Mouse (Mus musculus) right cerebral cortex, adult 18-20 months (tissue): Measurements from ENCODE around the gene Cep131.

Experiments
- DNase-seq: peaks from one replicate; pipeline ENCODE4 v3.0.0; 2022; ENCODE audit warnings: mixed read lengths

The Cep131 gene

DNA sequence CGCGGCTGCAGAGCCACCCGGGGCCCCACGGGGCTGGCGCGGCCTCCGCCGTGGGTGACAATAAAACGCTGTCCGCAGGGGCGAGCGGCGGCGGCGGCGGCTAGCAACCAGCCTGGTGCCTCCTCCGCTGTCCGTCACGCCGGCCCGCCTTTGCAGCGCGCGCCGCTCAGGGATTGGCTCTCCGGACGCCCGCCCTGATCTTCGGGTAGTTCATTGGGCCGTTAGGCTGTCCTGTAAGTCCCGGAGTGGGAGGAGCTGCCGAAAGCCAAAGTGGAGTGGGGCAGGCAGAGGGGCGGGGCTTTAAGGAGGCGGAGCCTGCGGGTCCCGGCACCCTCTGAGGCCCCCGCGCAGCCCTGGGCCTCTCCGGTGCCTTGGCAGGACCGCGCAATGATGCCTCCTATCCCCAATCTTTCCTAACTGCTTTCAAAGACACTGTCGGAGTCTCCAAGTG is at the start of gene Cep131:
Cep131 (minus strand) TSS at position 126 of the 451 bp plus-strand sequence.
- DNase-seq = peak; percentile 99

DNA sequence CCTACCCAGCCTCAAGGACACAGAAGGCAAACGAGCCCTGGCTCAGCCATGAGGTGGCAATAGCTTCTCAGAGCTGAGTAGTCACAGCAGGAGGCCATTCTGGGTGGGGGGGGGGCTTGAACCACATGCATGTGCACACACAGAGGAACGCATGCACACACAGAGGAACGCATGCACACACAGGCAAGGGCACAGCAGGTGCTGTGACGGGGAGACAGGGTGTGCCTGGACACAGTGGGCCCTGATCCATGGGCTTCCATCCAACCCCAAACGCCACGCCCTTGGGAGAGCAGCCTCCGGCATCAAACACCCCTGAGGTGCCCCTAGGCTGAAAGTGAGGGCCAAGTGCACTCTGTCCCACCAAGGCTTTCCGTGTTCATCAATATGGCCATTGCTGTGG is 49.6 kb upstream of the Cep131 start:
- DNase-seq = no peak

DNA sequence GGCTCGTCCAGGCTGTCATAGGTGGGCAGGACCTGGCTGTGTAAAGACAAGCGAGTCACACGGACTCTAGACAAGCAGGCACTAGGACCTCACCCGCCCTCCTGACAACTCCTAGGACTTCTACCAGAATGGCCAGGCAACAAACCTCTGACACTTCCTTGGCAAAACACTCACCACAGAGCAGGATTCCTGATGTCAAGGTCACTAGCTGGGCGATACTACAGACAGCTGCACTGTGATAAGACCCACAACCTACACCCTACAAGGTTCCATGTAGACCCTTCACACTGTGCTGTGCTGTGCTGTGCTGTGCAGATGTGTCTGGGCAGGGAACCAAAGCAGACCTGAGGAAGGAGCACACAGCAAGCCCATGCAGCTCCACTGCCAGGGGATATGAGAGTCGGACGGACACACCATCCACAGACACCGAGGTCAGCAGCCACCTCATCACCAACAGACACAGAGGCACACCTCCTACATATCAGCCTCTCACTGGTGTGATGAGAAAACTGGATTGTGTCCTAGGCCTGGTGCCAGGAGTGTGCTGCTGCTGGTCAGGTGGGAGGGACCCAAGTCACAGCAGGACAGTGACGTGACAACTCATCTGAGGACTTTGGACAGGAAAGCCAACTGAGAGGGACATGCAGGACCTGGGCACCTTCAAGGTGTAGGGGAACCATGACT is 48.4 kb upstream of the Cep131 start:
- DNase-seq = no peak

DNA sequence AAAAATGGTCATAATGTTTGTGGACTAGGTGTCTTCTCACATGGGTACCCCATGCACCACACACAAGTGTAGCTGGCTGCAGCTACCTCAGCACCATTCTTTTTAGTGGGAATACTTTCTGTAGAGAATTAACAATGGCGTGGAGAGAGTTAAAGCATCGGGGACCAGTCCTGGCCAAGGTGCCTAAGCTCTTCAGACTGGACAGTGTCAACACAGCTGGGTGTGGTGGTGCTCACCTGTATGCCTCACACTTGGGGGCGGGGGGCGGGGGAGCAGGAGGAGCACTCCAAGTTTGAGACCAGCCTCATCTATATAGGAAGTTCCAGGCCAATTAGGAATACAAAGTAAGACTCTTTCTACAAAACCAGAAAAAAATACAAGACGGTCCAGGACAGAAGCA is 47.5 kb upstream of the Cep131 start:
- no peak for DNase-seq

DNA sequence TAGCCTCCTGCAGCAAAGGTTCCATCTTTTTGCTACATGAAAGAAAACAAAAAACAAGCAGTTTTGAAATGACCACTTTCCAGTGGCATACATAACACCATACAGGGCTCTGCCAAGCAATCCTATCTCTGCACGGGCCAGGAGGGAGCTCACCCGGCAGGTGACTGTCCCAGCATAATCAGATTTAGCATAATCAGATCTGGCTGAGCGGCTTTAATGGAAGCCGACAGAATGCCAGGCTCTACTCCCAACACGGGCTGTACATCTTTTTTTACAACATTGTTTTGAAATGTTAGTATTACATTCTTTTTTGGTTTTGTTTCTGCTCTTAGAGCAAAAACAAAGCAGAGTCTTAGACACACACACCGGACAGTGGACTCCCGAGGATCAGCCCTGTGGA is 42.7 kb upstream of the Cep131 start:
- no peak for DNase-seq

DNA sequence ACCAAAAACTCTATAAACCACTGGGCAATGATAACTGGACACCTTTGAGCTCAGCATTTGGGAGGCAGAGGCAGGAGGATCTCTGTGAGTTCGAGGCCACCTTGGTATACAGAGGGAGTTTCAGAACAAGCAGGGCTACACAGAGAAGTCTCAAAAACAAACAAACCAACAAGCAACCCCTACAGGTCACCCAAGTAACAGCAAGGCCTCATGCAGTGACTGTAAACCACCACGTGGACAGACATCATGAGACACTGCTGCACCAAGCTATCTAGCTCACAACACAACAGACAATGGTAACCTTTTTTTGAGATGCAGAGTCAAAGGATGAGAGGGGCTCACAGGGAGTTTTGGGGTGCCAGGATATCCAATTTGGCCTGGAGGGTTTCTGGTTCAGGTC is 40.2 kb upstream of the Cep131 start:
- no peak for DNase-seq

DNA sequence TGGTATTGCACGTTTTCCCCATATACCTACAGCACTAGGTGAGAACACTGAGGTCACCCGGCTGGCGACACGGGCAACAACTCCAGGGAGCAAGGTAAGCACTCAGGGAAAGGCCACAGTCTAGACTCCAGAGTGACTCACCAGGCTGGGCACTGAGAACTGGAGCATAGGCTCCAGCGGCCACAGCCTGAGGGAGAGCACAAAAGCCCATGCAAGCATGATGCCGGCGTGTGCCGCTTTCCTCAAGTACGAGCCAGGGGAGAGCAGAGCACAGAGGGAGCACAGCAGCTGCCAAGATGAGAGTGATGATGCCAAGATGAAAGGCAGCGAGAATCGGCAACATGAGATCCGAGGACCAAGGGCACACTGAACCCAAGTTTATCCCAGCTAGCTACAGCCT is 35.5 kb upstream of the Cep131 start:
- no peak for DNase-seq

DNA sequence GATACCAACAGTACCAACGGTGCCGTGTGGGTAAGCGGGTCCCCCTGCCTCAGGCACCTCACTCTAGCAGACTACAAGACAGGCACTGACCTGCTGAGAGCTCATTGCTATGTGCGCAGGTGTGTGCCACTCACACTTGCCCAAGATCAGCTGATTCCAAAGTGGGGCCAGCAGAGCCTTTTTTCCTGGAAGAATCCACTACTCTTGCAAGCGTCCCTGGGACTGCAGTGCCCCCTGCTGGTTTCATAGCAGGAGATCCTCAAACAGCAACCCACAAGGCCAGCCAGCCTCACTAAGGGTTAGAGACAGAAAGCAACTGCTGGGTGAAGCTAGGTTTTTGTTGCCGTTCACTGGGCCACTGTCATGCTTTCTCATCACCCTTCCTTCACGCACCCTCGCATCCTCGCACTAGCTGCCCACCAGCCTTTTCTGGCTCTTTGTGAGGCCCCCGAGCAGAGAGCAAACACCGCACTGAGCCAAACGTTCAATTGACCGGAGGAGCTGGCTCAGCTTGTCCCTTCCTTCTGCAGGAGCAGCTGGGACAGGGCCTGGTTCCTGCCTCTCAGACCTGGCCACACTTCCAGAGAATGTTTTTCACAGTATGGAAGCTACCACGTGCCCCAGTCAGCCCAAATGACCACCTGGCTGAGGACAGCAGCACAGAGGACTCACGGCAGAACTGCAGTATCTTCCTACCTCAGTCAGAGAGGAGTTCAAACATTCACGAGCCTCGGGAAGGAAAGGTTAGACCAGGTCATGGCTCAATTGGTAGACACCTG is 34.2 kb upstream of the Cep131 start:
- DNase-seq = peak; percentile 82

DNA sequence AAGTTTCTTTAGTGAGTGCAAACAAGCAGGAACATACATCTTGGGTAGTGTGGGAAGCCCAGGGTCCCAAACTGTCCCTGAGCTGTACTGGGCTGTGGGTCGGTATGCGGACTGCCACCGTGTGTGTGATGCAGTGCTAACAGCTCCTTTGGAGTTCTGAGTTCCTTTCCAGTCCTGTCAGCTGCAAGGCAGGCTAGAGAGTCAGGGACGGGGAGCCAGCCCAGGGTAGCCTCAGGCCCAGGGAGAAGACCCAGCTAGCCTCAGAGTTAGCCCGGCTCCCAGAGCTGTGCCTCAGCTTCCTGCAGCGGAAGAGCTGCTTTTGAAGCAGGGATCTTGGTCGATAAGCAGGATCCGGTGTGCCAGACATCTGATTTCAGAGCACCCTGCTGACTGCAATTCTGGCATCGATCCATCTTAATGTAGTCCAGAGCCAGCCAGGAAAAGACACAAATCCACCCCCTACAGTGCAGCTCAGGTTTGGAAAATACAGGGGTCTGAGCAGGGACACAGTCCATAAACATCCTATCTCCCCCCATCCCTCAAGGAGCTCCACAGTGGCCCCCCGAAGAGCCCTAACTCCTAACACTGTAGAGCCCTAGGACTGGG is 33.4 kb upstream of the Cep131 start:
- DNase-seq = no peak

DNA sequence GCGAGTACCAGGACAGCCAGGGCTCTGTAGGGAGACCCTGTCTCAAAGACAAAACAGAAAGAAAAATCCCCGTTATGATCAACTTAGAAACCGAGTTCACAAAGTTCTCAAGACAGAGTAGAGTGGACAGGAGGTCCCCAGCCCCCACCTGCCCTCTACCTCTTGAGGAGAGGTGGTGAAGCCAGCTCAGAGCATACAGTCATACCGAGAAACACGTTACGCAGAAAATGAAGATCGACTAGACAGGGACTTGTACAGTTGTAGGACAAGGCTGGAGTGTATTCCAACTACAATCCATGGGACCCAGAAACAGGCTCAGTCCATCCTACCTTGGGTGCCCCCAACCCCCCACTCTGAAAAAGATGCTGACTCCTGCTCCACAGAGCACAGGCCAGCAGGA is 32.5 kb upstream of the Cep131 start:
- DNase-seq = no peak

DNA sequence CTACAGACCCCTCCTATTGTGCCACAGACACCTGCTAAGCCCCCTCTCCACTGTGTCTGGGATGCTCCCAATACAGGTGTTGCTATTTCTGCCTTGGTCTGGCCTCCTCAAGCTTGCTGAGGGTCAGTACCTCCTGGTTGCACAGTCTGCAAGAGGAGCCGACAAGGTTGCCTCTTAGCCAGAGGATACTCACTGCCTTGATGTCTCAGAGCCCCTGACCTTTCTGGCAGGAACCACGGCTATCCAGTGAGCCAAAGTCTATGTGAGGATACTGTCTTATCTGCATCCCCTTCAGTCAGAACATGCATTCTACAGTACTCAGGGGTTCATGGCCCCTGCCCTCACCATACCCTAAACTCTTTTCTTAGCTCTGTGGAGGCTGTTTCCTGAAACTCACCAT is 31.0 kb upstream of the Cep131 start:
- DNase-seq = no peak

DNA sequence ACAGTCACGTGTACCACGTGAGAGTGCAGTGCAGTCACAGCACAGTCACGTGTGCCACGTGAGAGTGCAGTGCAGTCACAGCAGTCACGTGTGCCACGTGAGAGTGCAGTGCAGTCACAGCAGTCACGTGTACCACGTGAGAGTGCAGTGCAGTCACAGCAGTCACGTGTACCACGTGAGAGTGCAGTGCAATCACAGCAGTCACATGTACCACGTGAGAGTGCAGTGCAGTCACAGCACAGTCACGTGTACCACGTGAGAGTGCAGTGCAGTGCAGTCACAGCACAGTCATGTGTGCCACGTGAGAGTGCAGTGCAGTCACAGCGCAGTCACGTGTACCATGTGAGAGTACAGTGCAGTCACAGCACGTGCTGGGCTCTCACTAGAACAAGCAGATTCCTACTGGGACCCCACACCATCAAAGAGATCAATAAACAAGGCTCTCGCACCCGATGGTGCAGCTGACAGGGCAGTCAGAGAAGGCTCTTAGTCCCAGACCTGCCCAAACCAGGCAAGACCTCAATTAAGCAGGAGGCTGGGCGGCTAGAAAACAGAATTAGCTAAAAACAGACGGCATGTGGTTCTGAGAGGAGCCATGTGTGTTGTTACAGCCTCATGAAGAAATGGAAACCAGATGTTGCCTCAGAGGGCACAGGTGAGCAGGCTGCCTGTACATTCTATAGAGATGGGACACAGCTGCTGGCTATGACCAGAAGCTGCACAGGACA is 28.0 kb upstream of the Cep131 start:
- no peak for DNase-seq

DNA sequence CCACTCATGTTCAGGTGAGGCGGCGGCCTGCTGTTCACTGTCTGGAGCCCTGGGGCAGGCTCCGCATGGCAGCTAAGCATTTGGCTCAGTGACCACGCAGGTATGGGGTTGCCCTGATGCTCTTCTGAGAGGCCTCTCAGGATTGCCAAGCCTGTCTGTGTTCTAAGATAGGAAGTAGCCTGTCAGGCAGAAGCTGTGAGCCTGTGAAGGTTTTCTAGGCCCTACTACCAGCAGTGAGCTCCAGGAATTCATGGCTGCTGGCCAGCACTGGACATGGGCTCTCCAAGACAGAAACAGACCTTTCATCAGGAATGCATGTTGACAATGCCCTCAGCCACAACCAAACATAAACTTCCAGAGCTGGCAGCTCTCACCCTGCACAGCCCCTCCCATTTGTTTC is 25.5 kb upstream of the Cep131 start:
- no peak for DNase-seq

DNA sequence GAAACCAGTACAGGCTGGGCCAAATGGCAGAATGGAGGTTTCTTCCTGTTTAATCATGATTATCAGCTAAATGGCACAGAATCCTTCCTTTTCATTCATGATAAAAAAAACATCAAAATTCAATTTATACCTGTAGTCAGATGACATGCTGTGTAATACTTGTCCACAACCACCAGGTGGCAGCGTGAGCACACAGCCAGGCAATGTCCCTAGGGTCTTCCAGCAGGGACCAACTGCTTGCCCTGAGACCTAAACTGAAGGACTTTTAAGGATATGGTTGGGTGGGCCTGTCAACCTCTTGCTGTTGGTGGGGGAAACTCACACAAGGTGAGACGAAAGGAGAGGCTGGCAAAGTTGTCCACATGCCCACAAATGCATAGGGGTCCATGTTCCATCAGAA is 24.4 kb upstream of the Cep131 start:
- no peak for DNase-seq

DNA sequence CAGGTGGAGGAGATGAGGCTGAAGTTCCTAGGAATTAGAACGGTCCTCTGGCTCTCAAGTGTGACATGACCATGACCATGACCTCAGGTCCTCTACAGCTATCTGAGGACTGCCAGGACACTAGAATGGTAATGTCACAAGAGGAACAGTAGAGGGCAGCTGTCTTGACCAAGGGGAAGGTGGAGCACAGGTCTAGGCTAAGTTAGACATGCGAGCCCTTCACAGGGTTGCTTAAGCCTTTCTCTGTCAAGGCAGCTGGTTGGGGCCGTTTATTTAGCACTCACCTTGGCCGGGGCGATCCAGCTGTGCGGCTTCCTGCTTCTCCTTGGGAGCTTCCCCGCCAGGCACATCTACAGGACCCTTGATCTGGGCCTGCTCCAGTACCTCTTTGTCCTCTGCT is 23.9 kb upstream of the Cep131 start:
- DNase-seq = no peak

DNA sequence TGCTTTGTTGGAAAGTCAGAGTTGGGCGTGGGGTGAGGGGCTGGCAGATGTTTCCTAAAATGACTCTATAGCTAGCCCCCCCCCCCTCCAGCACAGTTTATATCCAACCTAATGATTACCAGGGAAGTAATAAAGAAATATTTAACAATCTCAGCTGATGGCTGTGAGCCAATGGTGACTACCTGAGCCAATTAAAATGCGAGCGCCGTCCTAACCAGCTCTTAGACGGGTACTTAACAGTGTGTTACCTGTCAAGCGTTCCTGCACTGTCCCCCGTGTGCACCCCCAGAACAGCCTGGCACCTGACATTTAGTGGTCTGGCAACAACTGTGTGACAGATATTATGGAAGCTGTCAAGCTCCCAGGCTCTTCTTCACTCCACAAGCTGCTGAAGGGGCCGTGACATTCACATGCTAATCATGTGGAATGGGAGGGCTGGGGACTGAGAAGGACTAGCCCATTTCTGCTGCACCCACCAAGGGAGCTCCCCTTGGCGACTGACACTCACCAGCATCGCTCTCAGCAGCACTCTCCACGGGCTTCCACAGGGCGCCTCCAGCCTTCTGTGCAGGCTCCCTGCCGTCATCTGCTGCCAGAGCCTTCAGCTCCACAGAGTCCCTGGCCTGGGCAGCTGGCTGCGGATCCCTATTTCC is 23.1 kb upstream of the Cep131 start:
- no peak for DNase-seq

DNA sequence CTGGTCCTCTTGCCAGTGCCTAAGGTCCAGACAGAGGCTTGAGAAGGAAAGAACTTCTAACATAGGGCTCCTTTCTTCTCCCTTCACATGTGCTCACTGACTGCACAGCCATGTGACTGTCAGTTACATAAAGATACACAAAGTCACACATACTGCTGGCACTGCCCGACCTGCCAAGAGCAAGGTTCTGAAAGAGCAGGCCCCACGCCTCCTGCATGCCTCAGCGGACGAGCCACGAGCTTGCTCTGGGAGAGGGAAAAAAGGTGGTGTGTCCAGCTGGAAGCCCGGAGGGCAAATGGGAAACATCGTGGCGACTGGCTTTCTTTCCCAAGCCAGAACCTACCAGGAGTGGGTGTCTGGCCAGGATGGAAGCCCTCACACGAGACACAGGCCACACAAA is 21.2 kb upstream of the Cep131 start:
- DNase-seq = no peak

DNA sequence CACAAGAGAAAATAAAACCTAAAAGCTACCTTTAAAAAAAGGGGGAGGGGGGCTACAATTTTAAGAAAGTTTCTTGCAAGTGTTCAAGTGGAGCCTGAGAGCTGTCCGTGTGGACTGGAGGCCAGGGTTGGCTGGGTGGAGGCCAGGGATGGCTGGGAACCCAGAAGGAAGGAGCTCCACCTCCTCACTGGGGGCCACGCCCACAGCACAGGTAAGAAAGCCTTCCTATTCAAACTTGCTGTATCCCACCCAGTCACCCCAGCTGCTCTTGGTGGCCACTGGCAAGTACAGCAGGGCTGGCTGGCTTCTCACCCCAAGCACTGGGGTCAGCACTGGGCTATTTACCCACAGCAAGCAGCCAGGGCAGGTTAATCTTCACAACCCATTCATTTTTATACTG is 20.4 kb upstream of the Cep131 start:
- no peak for DNase-seq

DNA sequence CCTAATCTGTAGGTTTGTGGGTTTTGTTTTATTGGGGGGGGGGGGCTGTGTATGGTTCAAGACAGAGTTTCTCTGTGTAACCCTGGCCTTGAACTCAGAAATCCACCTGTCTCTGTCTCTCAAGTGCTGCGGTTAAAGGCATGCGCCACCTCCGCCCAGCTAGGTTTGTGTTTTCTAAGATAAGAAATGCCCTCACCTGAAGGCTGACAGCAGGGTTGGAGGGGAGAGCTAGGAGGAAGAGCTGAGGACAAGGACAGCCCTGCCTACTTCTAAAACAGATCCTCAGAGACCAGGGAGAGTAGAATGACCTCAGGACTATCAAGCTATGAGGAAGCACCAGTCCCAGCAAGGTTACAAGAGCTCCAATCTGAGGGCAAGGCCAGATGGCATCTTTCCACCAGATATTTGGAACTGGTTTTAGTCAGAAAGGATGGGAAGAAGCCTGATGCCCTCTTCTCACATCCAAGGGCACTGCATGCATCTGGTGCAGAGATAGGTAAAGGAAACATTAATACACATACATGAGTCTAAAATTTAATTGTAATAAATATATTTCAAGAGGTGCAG is 16.9 kb upstream of the Cep131 start:
- DNase-seq = no peak

DNA sequence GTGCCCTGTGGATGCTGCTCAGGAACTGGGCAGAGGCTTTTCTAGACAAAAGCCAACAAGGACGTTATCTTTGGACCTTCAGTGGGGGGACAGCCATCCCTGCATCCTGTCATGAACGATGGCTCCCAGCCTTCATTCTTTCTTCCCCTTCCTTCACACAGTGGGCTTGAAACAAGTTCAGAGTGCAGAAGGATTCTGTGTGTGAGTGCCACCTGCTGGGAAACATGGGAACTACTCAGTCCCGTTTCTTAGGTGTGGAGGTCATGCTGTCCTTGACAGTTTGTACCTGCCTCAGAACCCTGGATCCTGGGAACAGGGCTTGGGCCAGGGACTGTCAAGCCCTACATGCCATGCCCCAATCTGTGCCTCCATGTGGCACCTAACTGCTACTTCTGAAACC is 14.4 kb upstream of the Cep131 start:
- peak; percentile 64 for DNase-seq

DNA sequence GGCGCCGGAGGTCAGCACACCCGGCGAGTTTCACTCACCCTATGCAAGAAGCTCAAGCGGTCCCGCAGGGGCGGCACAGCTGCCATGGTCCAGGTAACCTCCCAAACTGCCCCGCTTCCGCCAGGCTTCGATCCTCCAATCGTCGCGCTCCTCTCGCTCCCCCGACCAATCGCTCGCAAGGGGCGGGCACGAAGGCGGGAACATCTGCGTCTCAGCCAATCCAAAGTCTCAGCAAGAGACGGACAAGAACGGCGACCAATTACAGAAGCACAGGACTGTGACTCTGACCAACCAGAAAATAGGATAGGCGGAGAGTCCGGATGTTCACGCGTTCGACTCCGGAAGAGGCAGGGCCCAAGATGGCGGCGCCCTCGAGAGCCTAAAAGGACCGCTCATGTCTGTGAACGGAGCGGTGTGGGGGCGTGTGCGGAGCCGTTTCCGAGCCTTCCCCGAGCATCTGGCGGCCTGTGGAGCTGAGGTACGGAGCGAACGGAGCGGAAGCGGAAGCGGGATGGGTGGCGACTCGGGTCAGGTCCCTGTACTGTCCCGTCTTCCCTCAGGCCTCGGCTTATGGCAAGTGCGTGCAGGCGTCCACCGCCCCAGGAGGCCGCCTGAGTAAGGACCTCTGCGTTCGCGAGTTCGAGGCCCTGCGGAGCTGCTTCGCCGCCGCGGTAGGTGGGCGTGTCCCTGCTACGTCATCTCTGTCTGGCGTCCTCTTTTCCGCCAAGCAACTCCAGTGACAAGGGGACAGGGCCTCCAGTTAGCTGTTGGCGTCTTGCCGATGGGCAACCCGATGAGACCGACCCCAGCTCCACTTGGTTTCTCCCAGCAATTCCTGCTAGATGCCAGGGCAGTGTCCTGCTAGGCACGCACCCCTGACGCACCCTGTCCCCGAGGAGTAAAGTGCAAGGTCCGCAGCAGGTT is 12.2 kb upstream of the Cep131 start, which contains the start of the genes Tepsin and Ndufaf8:
Tepsin (minus strand) TSS at position 144 of the 924 bp plus-strand sequence.
Ndufaf8 (plus strand) TSS at position 341 of the 924 bp plus-strand sequence.
- peak; percentile 98 for DNase-seq
